Mouse (Mus musculus) embryonic facial prominence, embryonic 15.5 days (tissue): ENCODE data around the gene Kcnd2. TPM values are rescaled to one million over a fixed set of nuclear protein-coding genes. Genes with fewer than 3 reads are reported as not detected.
"Not testable (repeated sequence)": the region's sequence is repeated elsewhere in the genome, so short reads cannot be mapped to it uniquely, and the experiment has no call there.

Experiments used
- ATAC-seq: fragments of 200-750 bp; cut with Nextera tagmentation; 2 replicates; pipeline ENCODE4 v1.8.0; 2017; ENCODE audit warnings: low read depth, moderate TSS enrichment; ENCODE audit not compliant: insufficient number of reproducible peaks, low FRiP score, low TSS enrichment
- H3K27ac ChIP-seq: fragments of 300-500 bp; sonication (generic); replicated peaks from 2 replicates; pipeline ENCODE4 v1.5.1; 2015; ENCODE audit warnings: mild to moderate bottlenecking, inconsistent platforms
- H3K27me3 ChIP-seq: fragments of 300-500 bp; sonication (generic); 2 replicates; pipeline ENCODE4 v1.6.1; 2015; ENCODE audit warnings: inconsistent platforms
- H3K36me3 ChIP-seq: fragments of 300-500 bp; sonication (generic); 2 replicates; pipeline ENCODE4 v1.6.1; 2015; ENCODE audit warnings: mild to moderate bottlenecking, inconsistent platforms
- H3K4me1 ChIP-seq: fragments of 300-500 bp; sonication (generic); 2 replicates; pipeline ENCODE4 v1.6.1; 2015; ENCODE audit warnings: inconsistent platforms
- H3K4me2 ChIP-seq: fragments of 300-500 bp; sonication (generic); replicated peaks from 2 replicates; pipeline ENCODE4 v1.6.1; 2015; ENCODE audit warnings: mild to moderate bottlenecking, inconsistent platforms
- H3K4me3 ChIP-seq: fragments of 300-500 bp; sonication (generic); replicated peaks from 2 replicates; pipeline ENCODE4 v1.5.1; 2015; ENCODE audit warnings: mild to moderate bottlenecking, inconsistent platforms
- H3K9ac ChIP-seq: fragments of 300-500 bp; sonication (generic); 2 replicates; pipeline ENCODE4 v1.6.1; 2015; ENCODE audit warnings: inconsistent platforms
- H3K9me3 ChIP-seq: fragments of 300-500 bp; sonication (generic); replicated peaks from 2 replicates; pipeline ENCODE4 v1.6.1; 2016; ENCODE audit warnings: inconsistent platforms
- WGBS: fragments of 180-500 bp; shearing (Covaris S2); methylation state at CpG from one replicate; pipeline ENCODE4 v1.1.7; 2015; 5-methylcytosine and 5-hydroxymethylcytosine counted together
- polyA plus RNA-seq: library from polyadenylated mRNA; unstranded; fragments of >200 nt; fragmentation: Nextera tagmentation; extraction: Ambion mirVana; gene quantifications from 2 replicates; pipeline ENCODE4 v1.2.1, GENCODE M21; 2015

Kcnd2 gene
- polyA plus RNA-seq, 1 experiment from 2014 or later: 0.96 TPM

GRCm38 (mm10) chr6:21277343-21277933 is 62.1 kb downstream of the Kcnd2 start:
- WGBS: 64% methylated on average over 6 of the region's 6 CpGs
- Histone ChIP-seq H3K4me1 (no peaks in the 10 kb centered on the region), H3K4me3 (no peak overlapping the region), H3K9me3 (no peaks in the 10 kb centered on the region), H3K36me3 (no peaks in the 10 kb centered on the region), H3K4me2 (no peak overlapping the region), H3K9ac (no peak overlapping the region), H3K27ac (no peak overlapping the region), H3K27me3 (no peaks in the 10 kb centered on the region)
- no peak for ATAC-seq

- Histone ChIP-seq H3K36me3 (no peaks in the 10 kb centered on the region), H3K27me3 (no peaks in the 10 kb centered on the region), H3K9me3 (no peaks in the 10 kb centered on the region), H3K4me1 (no peaks in the 10 kb centered on the region), H3K4me2 (no peak overlapping the region), H3K9ac (no peak overlapping the region), H3K27ac (no peak overlapping the region), H3K4me3 (no peak overlapping the region)
- 85% methylated on average over 4 of the region's 4 CpGs for WGBS
- ATAC-seq: no peak
Measured at GRCm38 (mm10) chr6:21304943-21305342, 89.6 kb downstream of the Kcnd2 start.

GRCm38 (mm10) chr6:21310159-21310558 is 94.9 kb downstream of the Kcnd2 start:
- no peak overlapping the region for H3K9ac ChIP-seq
- H3K36me3 ChIP-seq: no peaks in the 10 kb centered on the region
- no peak overlapping the region for H3K4me2 ChIP-seq
- 76% methylated on average over 3 of the region's 3 CpGs for WGBS
- H3K27me3 ChIP-seq: no peaks in the 10 kb centered on the region
- no peaks in the 10 kb centered on the region for H3K9me3 ChIP-seq
- no peaks in the 10 kb centered on the region for H3K4me1 ChIP-seq
- no peak overlapping the region for H3K4me3 ChIP-seq
- H3K27ac ChIP-seq: no peak overlapping the region
- no peak for ATAC-seq

- Histone ChIP-seq H3K27me3 (no peaks in the 10 kb centered on the region), H3K9ac (no peak overlapping the region), H3K4me3 (no peak overlapping the region), H3K4me2 (no peak overlapping the region), H3K36me3 (no peaks in the 10 kb centered on the region), H3K4me1 (no peaks in the 10 kb centered on the region), H3K9me3 (no peaks in the 10 kb centered on the region), H3K27ac (no peak overlapping the region)
- no peak for ATAC-seq
- 79% methylated on average over 6 of the region's 6 CpGs for WGBS
Measured at GRCm38 (mm10) chr6:21321407-21321806, 106.1 kb downstream of the Kcnd2 start.

GRCm38 (mm10) chr6:21322211-21322610 is 106.9 kb downstream of the Kcnd2 start:
- no peaks in the 10 kb centered on the region for H3K9me3 ChIP-seq
- no peak overlapping the region for H3K4me3 ChIP-seq
- H3K4me2 ChIP-seq: no peak overlapping the region
- no peaks in the 10 kb centered on the region for H3K4me1 ChIP-seq
- no peaks in the 10 kb centered on the region for H3K27me3 ChIP-seq
- H3K27ac ChIP-seq: no peak overlapping the region
- no peaks in the 10 kb centered on the region for H3K36me3 ChIP-seq
- 87% methylated on average over 4 of the region's 4 CpGs for WGBS
- no peak overlapping the region for H3K9ac ChIP-seq
- no peak for ATAC-seq

GRCm38 (mm10) chr6:21325251-21325650 is 109.9 kb downstream of the Kcnd2 start:
- no peak overlapping the region for H3K4me3 ChIP-seq
- no peak overlapping the region for H3K27ac ChIP-seq
- no peak overlapping the region for H3K4me2 ChIP-seq
- WGBS: 37% methylated on average over 1 of the region's 1 CpGs
- no peaks in the 10 kb centered on the region for H3K27me3 ChIP-seq
- no peak for ATAC-seq
- H3K9me3 ChIP-seq: no peaks in the 10 kb centered on the region
- no peaks in the 10 kb centered on the region for H3K4me1 ChIP-seq
- H3K9ac ChIP-seq: no peak overlapping the region
- no peaks in the 10 kb centered on the region for H3K36me3 ChIP-seq

- Histone ChIP-seq H3K9ac (no peak overlapping the region), H3K4me2 (no peak overlapping the region), H3K9me3 (no peaks in the 10 kb centered on the region), H3K27me3 (no peaks in the 10 kb centered on the region), H3K4me3 (no peak overlapping the region), H3K36me3 (no peaks in the 10 kb centered on the region), H3K4me1 (no peaks in the 10 kb centered on the region), H3K27ac (no peak overlapping the region)
- 46% methylated on average over 4 of the region's 4 CpGs for WGBS
- no peak for ATAC-seq
Measured at GRCm38 (mm10) chr6:21327081-21327737, 111.9 kb downstream of the Kcnd2 start.

GRCm38 (mm10) chr6:21385298-21385697 is 170.0 kb downstream of the Kcnd2 start:
- not testable (repeated sequence) for H3K27me3 ChIP-seq, H3K36me3 ChIP-seq, H3K27ac ChIP-seq, H3K4me2 ChIP-seq, ATAC-seq, H3K9me3 ChIP-seq, H3K9ac ChIP-seq, H3K4me3 ChIP-seq, H3K4me1 ChIP-seq
- WGBS: 81% methylated on average over 3 of the region's 3 CpGs

GRCm38 (mm10) chr6:21391776-21392175 is 176.5 kb downstream of the Kcnd2 start:
- Histone ChIP-seq H3K27me3 (no peaks in the 10 kb centered on the region), H3K4me1 (no peaks in the 10 kb centered on the region), H3K4me2 (no peak overlapping the region), H3K9me3 (no peaks in the 10 kb centered on the region), H3K27ac (no peak overlapping the region), H3K36me3 (no peaks in the 10 kb centered on the region), H3K4me3 (no peak overlapping the region), H3K9ac (no peak overlapping the region)
- WGBS: 95% methylated on average over 4 of the region's 4 CpGs
- no peak for ATAC-seq

GRCm38 (mm10) chr6:21413656-21414055 is 198.4 kb downstream of the Kcnd2 start:
- no peaks in the 10 kb centered on the region for H3K9me3 ChIP-seq
- H3K27me3 ChIP-seq: no peaks in the 10 kb centered on the region
- WGBS: 84% methylated on average over 3 of the region's 3 CpGs
- no peak overlapping the region for H3K27ac ChIP-seq
- H3K36me3 ChIP-seq: no peaks in the 10 kb centered on the region
- H3K4me1 ChIP-seq: no peaks in the 10 kb centered on the region
- no peak overlapping the region for H3K4me3 ChIP-seq
- H3K4me2 ChIP-seq: no peak overlapping the region
- ATAC-seq: no peak
- no peak overlapping the region for H3K9ac ChIP-seq

- 74% methylated on average over 6 of the region's 6 CpGs for WGBS
- no peaks in the 10 kb centered on the region for H3K27me3 ChIP-seq
- no peak overlapping the region for H3K9ac ChIP-seq
- H3K27ac ChIP-seq: no peak overlapping the region
- no peaks in the 10 kb centered on the region for H3K9me3 ChIP-seq
- no peaks in the 10 kb centered on the region for H3K36me3 ChIP-seq
- H3K4me2 ChIP-seq: no peak overlapping the region
- H3K4me1 ChIP-seq: no peaks in the 10 kb centered on the region
- H3K4me3 ChIP-seq: no peak overlapping the region
- ATAC-seq: no peak
Measured at GRCm38 (mm10) chr6:21418246-21418645, 202.9 kb downstream of the Kcnd2 start.

- Histone ChIP-seq H3K9ac (no peak overlapping the region), H3K9me3 (no peaks in the 10 kb centered on the region), H3K36me3 (no peaks in the 10 kb centered on the region), H3K4me1 (no peaks in the 10 kb centered on the region), H3K4me3 (no peak overlapping the region), H3K4me2 (no peak overlapping the region), H3K27ac (no peak overlapping the region), H3K27me3 (no peaks in the 10 kb centered on the region)
- 70% methylated on average over 4 of the region's 4 CpGs for WGBS
- ATAC-seq: no peak
Measured at GRCm38 (mm10) chr6:21424202-21424785, 209.0 kb downstream of the Kcnd2 start.
